Mouse (Mus musculus) heart, postnatal 0 days (tissue): ENCODE measurements around the gene Rabep2. TPM values are rescaled to one million over a fixed set of nuclear protein-coding genes. Genes with fewer than 3 reads are reported as not detected.
A peak's percentile ranks its signal among the peaks of the same experiment; 100 is the strongest.

ENCODE experiments used
- ATAC-seq: fragments of 200-750 bp; cut with Nextera tagmentation; 2 replicates; pipeline ENCODE4 v1.8.0; 2017; ENCODE audit warnings: low read depth, moderate number of reproducible peaks, moderate library complexity; ENCODE audit not compliant: insufficient read depth
- DNase-seq: peaks from one replicate; pipeline ENCODE4 v3.0.0-alpha.2; 2016; ENCODE audit warnings: low spot score
- H3K27ac ChIP-seq: fragments of 300-500 bp; sonication (generic); 2 replicates; pipeline ENCODE4 v1.5.1; 2014; ENCODE audit warnings: low read depth, mild to moderate bottlenecking
- H3K27me3 ChIP-seq: fragments of 300-500 bp; sonication (generic); 2 replicates; pipeline ENCODE4 v1.6.1; 2014; ENCODE audit warnings: low read length, mixed read lengths; ENCODE audit not compliant: control insufficient read depth, insufficient read depth
- H3K36me3 ChIP-seq: fragments of 300-500 bp; sonication (generic); replicated peaks from 2 replicates; pipeline ENCODE4 v1.6.1; 2014; ENCODE audit warnings: low read length, mixed read lengths; ENCODE audit not compliant: control insufficient read depth, insufficient read depth
- H3K4me1 ChIP-seq: fragments of 300-500 bp; sonication (generic); 2 replicates; pipeline ENCODE4 v1.6.1; 2014; ENCODE audit warnings: antibody characterized with exemption; ENCODE audit not compliant: control insufficient read depth, insufficient read depth
- H3K4me2 ChIP-seq: fragments of 300-500 bp; sonication (generic); 2 replicates; pipeline ENCODE4 v1.6.1; 2014; ENCODE audit warnings: low read depth, mild to moderate bottlenecking, low read length, moderate library complexity
- H3K4me3 ChIP-seq: fragments of 300-500 bp; sonication (generic); 2 replicates; pipeline ENCODE4 v1.5.1; 2014; ENCODE audit warnings: low read depth, low read length
- H3K9ac ChIP-seq: fragments of 300-500 bp; sonication (generic); replicated peaks from 2 replicates; pipeline ENCODE4 v1.6.1; 2014; ENCODE audit warnings: low read depth, low read length, mixed read lengths
- H3K9me3 ChIP-seq: fragments of 300-500 bp; sonication (generic); replicated peaks from 2 replicates; pipeline ENCODE4 v1.6.1; 2016; ENCODE audit warnings: low read length; ENCODE audit not compliant: control insufficient read depth
- CTCF ChIP-seq: IDR thresholded peaks from 2 replicates; pipeline ENCODE4 v1.5.1; 2016; ENCODE audit warnings: antibody characterized with exemption, control low read depth, low read depth
- EP300 ChIP-seq: IDR thresholded peaks from 2 replicates; pipeline ENCODE4 v1.6.1; 2016; ENCODE audit warnings: antibody characterized with exemption, low read depth
- WGBS: fragments of 180-500 bp; shearing (Covaris S2); extraction: QIAGEN DNeasy Blood & Tissue Kit; methylation state at CpG from one replicate; pipeline ENCODE4 v1.1.7; 2014; 5-methylcytosine and 5-hydroxymethylcytosine counted together
- polyA plus RNA-seq: library from polyadenylated mRNA; unstranded; fragments of >200 nt; fragmentation: Nextera tagmentation; extraction: Ambion mirVana; gene quantifications from 2 replicates; pipeline ENCODE4 v1.2.1, GENCODE M21; 2015
- total RNA-seq: library from RNA; depleted of rRNA; stranded (reverse); fragments of >200 nt; gene quantifications from 2 replicates; pipeline ENCODE4 v1.2.3, GENCODE M21; 2014; ENCODE audit warnings: low replicate concordance

The Rabep2 gene
- total and polyA plus RNA-seq, 2 experiments from 2014 or later = 15.0 to 24.8 TPM

DNA sequence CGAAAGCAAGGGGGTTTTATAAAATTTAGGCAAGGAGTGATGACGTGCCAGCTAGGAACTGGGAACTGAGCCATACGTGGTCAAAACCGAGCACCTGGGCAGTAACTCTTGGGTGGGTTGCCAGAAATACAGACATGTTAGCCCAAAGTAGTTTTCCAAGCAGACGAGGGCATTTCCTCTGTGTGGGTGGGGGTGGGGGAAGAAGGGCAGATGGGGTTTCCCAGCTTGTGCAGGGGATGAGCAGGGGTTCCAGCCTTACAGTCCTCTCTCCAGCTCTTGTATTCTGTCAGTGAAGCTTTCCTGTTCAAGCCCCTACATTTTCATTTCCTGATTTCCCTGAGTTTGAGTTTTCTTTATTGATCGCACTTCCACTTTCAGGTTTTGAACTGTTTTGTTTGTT, 4.4 kb upstream of the Rabep2 start:
- Histone ChIP-seq H3K4me1 (peaks cover 7% of the 10 kb centered on the region; the same call in 1 of the 2 replicates), H3K4me3 (no peak overlapping the region), H3K9me3 (0 out of 2 replicates have a peak, but pooled peaks cover 5% of the 10 kb centered on the region), H3K36me3 (no peaks in the 10 kb centered on the region), H3K27ac (no peak overlapping the region), H3K4me2 (no peak overlapping the region), H3K9ac (no peak overlapping the region), H3K27me3 (no peaks in the 10 kb centered on the region)
- DNase-seq (no peak), ATAC-seq (no peak)
- TF ChIP-seq EP300 = no peak
- no peak for TF ChIP-seq CTCF
- WGBS = 69% methylated on average over 6 of the region's 6 CpGs

DNA sequence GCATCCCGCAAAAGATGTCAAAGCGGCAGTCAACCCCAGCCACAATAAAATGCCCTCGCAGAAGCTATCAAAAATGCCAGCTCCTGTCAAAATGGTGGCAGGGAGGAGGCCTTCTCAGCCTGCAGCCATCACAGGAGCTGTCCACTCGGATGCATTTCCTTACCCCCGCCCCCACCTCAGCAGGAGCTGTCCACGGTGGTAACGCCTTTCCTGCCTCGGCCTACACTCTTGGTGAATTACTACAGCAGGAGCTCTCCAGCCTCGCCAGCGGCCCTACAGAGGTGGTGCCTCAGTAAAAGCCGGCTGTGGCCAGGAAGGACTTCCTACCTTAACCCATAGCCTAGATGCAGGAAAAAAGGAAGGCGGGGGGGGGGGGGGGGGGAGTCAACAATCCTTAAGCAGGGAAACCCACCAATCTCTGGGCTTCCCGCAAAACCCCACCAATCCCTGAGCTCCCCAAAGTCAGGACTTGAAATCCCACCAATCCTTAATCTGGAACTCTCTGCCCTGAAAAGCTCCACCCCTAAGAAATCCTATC, 1.2 kb upstream of the Rabep2 start:
- Histone ChIP-seq H3K27me3 (no peaks in the 10 kb centered on the region), H3K36me3 (0 out of 2 replicates have a peak, but pooled peaks cover 8% of the 10 kb centered on the region), H3K9me3 (0 out of 2 replicates have a peak, but pooled peaks cover 5% of the 10 kb centered on the region), H3K9ac (no peak overlapping the region), H3K4me3 (no peak overlapping the region), H3K27ac (no peak overlapping the region), H3K4me2 (no peak overlapping the region), H3K4me1 (peaks cover 11% of the 10 kb centered on the region)
- DNase-seq (no peak), ATAC-seq (no peak)
- 40% methylated on average over 12 of the region's 13 CpGs for WGBS
- TF ChIP-seq EP300 = no peak
- no peak for TF ChIP-seq CTCF

DNA sequence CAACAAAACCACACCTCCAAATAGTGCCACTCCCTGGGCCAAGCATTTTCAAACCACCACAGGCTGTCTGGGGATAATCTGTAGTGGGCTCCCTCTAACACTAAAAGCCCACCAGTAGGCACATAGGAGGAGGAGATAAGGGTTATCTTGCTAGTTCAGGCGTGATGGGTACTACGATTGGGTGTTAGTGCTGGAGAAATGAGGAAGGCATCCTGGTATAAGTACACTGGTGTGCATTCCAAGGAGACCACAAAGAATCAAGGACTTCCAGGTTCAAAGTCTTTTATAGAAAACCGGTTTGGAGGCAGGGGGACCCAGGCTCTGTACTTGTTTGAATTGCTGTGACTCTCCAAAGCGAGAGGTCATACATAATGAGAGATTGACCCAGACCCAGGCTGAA, 405 bp upstream of the Rabep2 start:
- Histone ChIP-seq H3K9me3 (0 out of 2 replicates have a peak, but pooled peaks cover 5% of the 10 kb centered on the region), H3K9ac (peak overlapping the region; percentile 61), H3K4me1 (peaks cover 11% of the 10 kb centered on the region), H3K36me3 (0 out of 2 replicates have a peak, but pooled peaks cover 12% of the 10 kb centered on the region), H3K4me2 (peak overlapping the region; percentile 74), H3K27ac (peak overlapping the region; percentile 90), H3K27me3 (no peaks in the 10 kb centered on the region), H3K4me3 (peak overlapping the region; percentile 76)
- DNase-seq (no peak), ATAC-seq (no peak)
- WGBS = 16% methylated on average over 4 of the region's 4 CpGs
- TF ChIP-seq EP300 = no peak
- no peak for TF ChIP-seq CTCF

DNA sequence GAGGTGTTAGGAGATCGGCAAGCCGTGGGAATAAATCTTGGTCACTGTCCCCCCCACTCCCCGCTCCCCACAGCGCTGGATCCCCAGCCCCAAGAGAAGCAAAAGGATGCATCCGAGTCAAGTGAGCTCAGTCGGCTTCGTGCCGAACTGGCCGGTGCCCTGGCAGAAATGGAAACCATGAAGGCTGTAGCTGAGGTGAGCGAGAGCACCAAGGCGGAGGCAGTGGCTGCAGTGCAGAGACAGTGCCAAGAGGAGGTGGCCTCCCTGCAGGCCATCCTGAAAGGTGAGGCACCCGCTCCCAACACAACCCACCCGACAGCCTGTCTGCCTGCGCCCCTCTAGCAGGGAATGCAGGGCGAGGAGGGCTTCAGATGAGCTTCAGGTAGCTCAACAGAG, 942 bp downstream of the Rabep2 start:
- Histone ChIP-seq H3K27me3 (no peaks in the 10 kb centered on the region), H3K4me2 (peak overlapping the region; percentile 74), H3K4me1 (peaks cover 11% of the 10 kb centered on the region), H3K9me3 (0 out of 2 replicates have a peak, but pooled peaks cover 5% of the 10 kb centered on the region), H3K4me3 (peak overlapping the region; percentile 76), H3K36me3 (0 out of 2 replicates have a peak, but pooled peaks cover 21% of the 10 kb centered on the region), H3K9ac (peak overlapping the region; percentile 61), H3K27ac (peak overlapping the region; percentile 34; the same call in 1 of the 2 replicates)
- TF ChIP-seq EP300 = no peak
- TF ChIP-seq CTCF = no peak
- DNase-seq (no peak), ATAC-seq (peak; percentile 7)
- WGBS = 33% methylated on average over 15 of the region's 15 CpGs

GRCm38 (mm10) chr7:126430167-126430566, 1.6 kb downstream of the Rabep2 start:
- no peak for DNase-seq
- TF ChIP-seq EP300 (no peak), CTCF (no peak)

GRCm38 (mm10) chr7:126434726-126435125, 6.2 kb downstream of the Rabep2 start:
- Histone ChIP-seq H3K27me3 (no peaks in the 10 kb centered on the region), H3K27ac (no peak overlapping the region), H3K36me3 (peaks cover 40% of the 10 kb centered on the region; the same call in 1 of the 2 replicates), H3K9me3 (no peaks in the 10 kb centered on the region), H3K9ac (no peak overlapping the region), H3K4me3 (no peak overlapping the region), H3K4me2 (no peak overlapping the region), H3K4me1 (peaks cover under 1% of the 10 kb centered on the region)
- 85% methylated on average over 7 of the region's 7 CpGs for WGBS
- ATAC-seq (no peak), DNase-seq (no peak)
- no peak for TF ChIP-seq CTCF
- TF ChIP-seq EP300 = no peak

More at GRCm38 (mm10) chr7:126430167-126430566, 1.6 kb downstream of the Rabep2 start:
- no peak for ATAC-seq
- H3K36me3 ChIP-seq = peaks cover 26% of the 10 kb centered on the region; the same call in 1 of the 2 replicates
- 0 out of 2 replicates have a peak, but pooled peaks cover 5% of the 10 kb centered on the region for H3K9me3 ChIP-seq
- H3K9ac ChIP-seq = no peak overlapping the region
- H3K27me3 ChIP-seq = no peaks in the 10 kb centered on the region
- H3K4me2 ChIP-seq = no peak overlapping the region
- no peak overlapping the region for H3K27ac ChIP-seq
- peaks cover 11% of the 10 kb centered on the region for H3K4me1 ChIP-seq
- no peak overlapping the region for H3K4me3 ChIP-seq
